Mouse (Mus musculus): Measurements from ENCODE around the gene Klk11. TPM values are rescaled to one million over a fixed set of nuclear protein-coding genes. Genes with fewer than 3 reads are reported as not detected.
A peak's percentile ranks its signal among the peaks of the same experiment; 100 is the strongest.

The Klk11 gene
- polyA plus RNA-seq, 1 experiment, result not detected

- TF ChIP-seq CTCF (IDR thresholded peaks at IDR 0.05; ENCODE audit: borderline replicate concordance, insufficient read depth, low read depth, low read length), result no peak
- TF ChIP-seq POLR2A (IDR thresholded peaks at IDR 0.05; ENCODE audit: borderline replicate concordance, insufficient read depth, low read length), result no peak
- Histone ChIP-seq H3K4me1 (ENCODE audit: control insufficient read depth, insufficient read depth, low read length) (no peaks in the 10 kb centered on the region), H3K27me3 (ENCODE audit: control insufficient read depth, insufficient read depth, low read length) (no peaks in the 10 kb centered on the region), H3K27ac (ENCODE audit: insufficient read depth, low read length) (no peak within 1 kb of the TSS), H3K4me3 (replicated peaks; ENCODE audit: insufficient read depth, low read depth, low read length) (no peak within 1 kb of the TSS)
- DNase-seq, result peak in 1 of 2 experiments; percentile 4
- 45% methylated on average over 10 of the region's 10 CpGs for WGBS
These were observed 49.8 kb downstream of the Klk11 start, which contains the start of gene Klk6 for GRCm38 (mm10) chr7:43824199-43824598. Gene Klk6, plus strand, starts transcription at chr7:43824499.

GRCm38 (mm10) chr7:43826056-43826455 lies 51.7 kb downstream of the Klk11 start:
- no peak for DNase-seq
- H3K4me1 ChIP-seq (ENCODE audit: control insufficient read depth, insufficient read depth, low read length), result no peaks in the 10 kb centered on the region
- H3K4me3 ChIP-seq (replicated peaks; ENCODE audit: insufficient read depth, low read depth, low read length), result no peak overlapping the region
- WGBS, result 87% methylated on average over 5 of the region's 5 CpGs
- no peak overlapping the region for H3K27ac ChIP-seq (ENCODE audit: insufficient read depth, low read length)
- TF ChIP-seq CTCF (IDR thresholded peaks at IDR 0.05; ENCODE audit: borderline replicate concordance, insufficient read depth, low read depth, low read length), result no peak
- H3K27me3 ChIP-seq (ENCODE audit: control insufficient read depth, insufficient read depth, low read length), result no peaks in the 10 kb centered on the region

DNA sequence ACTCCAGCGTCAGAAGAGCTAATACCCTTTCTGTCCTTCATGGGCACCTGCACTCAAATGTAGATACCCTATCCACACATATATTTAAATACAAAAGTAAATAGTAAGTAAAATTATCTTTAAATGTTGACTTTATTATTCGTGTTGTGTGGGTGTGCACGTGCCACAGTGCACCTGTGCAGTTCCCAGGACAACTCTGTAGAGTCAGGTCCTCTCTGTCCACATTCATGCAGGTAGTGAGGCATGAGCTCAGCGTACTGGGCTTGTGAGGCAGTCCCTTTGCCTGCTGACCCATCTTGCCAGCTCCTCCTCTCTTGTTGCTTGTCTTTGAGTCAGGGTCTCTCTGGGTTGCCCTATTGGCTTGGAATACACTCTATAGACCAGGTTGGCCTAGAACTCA lies 53.3 kb downstream of the Klk11 start:
- no peak overlapping the region for H3K27ac ChIP-seq (ENCODE audit: insufficient read depth, low read length)
- no peak overlapping the region for H3K4me3 ChIP-seq (replicated peaks; ENCODE audit: insufficient read depth, low read depth, low read length)
- no peaks in the 10 kb centered on the region for H3K4me1 ChIP-seq (ENCODE audit: control insufficient read depth, insufficient read depth, low read length)
- DNase-seq, result no peak
- TF ChIP-seq POLR2A (IDR thresholded peaks at IDR 0.05; ENCODE audit: borderline replicate concordance, insufficient read depth, low read length), result no peak
- TF ChIP-seq CTCF (IDR thresholded peaks at IDR 0.05; ENCODE audit: borderline replicate concordance, insufficient read depth, low read depth, low read length), result no peak
- WGBS, result 81% methylated on average over 4 of the region's 4 CpGs
- H3K27me3 ChIP-seq (ENCODE audit: control insufficient read depth, insufficient read depth, low read length), result no peaks in the 10 kb centered on the region; the same call in 1 of the 2 replicates

Other genes starting within 250 kb of the Klk11 start
- gene Cd33, start 230.2 kb upstream of the Klk11 start, polyA plus RNA-seq (2012; rRNA removed), result 1.9 and 2.4 TPM in 2 replicates
- 10.3 and 10.9 TPM in 2 replicates for gene Zfp658, start 212.3 kb upstream of the Klk11 start, polyA plus RNA-seq (2012; rRNA removed)
- 11.6 and 13.2 TPM in 2 replicates for gene Zfp719, start 195.0 kb upstream of the Klk11 start, polyA plus RNA-seq (2012; rRNA removed)
- gene Zfp819, start 167.4 kb upstream of the Klk11 start, polyA plus RNA-seq (2012; rRNA removed), result 0.05 and 0.10 TPM in 2 replicates
- gene Ceacam18, start 139.9 kb upstream of the Klk11 start, polyA plus RNA-seq (2012; rRNA removed), result 0.13 TPM in 1 of 2 replicates, not detected in the other
- gene Siglece, start 114.4 kb upstream of the Klk11 start, polyA plus RNA-seq (2012; rRNA removed), result 0.44 and 0.54 TPM in 2 replicates
- gene Ctu1, start 102.6 kb upstream of the Klk11 start, polyA plus RNA-seq (2012; rRNA removed), result 9.2 and 10.0 TPM in 2 replicates
- not detected in 2 replicates for gene Klk14, start 84.2 kb upstream of the Klk11 start, polyA plus RNA-seq (2012; rRNA removed)
- gene Klk13, start 62.0 kb upstream of the Klk11 start, polyA plus RNA-seq (2012; rRNA removed), result not detected in 2 replicates
- gene Klk12, start 5.7 kb upstream of the Klk11 start, polyA plus RNA-seq (2012; rRNA removed), result not detected in 2 replicates
- gene Klk10, start 6.4 kb downstream of the Klk11 start, polyA plus RNA-seq (2012; rRNA removed), result 0.20 and 0.24 TPM in 2 replicates
- gene Klk9, start 17.3 kb downstream of the Klk11 start, polyA plus RNA-seq (2012; rRNA removed), result 0.07 and 0.11 TPM in 2 replicates
- 1.6 and 1.9 TPM in 2 replicates for gene Klk8, start 23.0 kb downstream of the Klk11 start, polyA plus RNA-seq (2012; rRNA removed)
- gene Klk7, start 36.7 kb downstream of the Klk11 start, polyA plus RNA-seq (2012; rRNA removed), result not detected in 2 replicates
- gene Klk6, start 49.9 kb downstream of the Klk11 start, polyA plus RNA-seq (2012; rRNA removed), result 88.4 and 102 TPM in 2 replicates
- gene Klk5, start 67.4 kb downstream of the Klk11 start, polyA plus RNA-seq (2012; rRNA removed), result not detected in 2 replicates
- gene Klk4, start 106.6 kb downstream of the Klk11 start, polyA plus RNA-seq (2012; rRNA removed), result not detected in 2 replicates
- not detected in 2 replicates for gene Klk15, start 159.1 kb downstream of the Klk11 start, polyA plus RNA-seq (2012; rRNA removed)
- gene Klk1b8, start 176.1 kb downstream of the Klk11 start, polyA plus RNA-seq (2012; rRNA removed), result not detected in 2 replicates
- not detected in 2 replicates for gene Klk1b1, start 192.1 kb downstream of the Klk11 start, polyA plus RNA-seq (2012; rRNA removed)
- gene Klk1b9, start 201.5 kb downstream of the Klk11 start, polyA plus RNA-seq (2012; rRNA removed), result 0.13 and 0.25 TPM in 2 replicates
- not detected in 2 replicates for gene Klk1b11, start 221.3 kb downstream of the Klk11 start, polyA plus RNA-seq (2012; rRNA removed)
- not detected in 2 replicates for gene Klk1b26, start 237.6 kb downstream of the Klk11 start, polyA plus RNA-seq (2012; rRNA removed)

Measured in cerebellum, adult 2 months (tissue).